Mouse (Mus musculus) bone marrow macrophage, adult 2 months (primary cell): ENCODE measurements around the gene Fbxo2.

Experiments
- CTCF ChIP-seq: IDR thresholded peaks from 2 replicates; pipeline ENCODE4 v1.5.1; 2012; ENCODE audit warnings: low read depth, mild to moderate bottlenecking, low read length, moderate library complexity
- POLR2A ChIP-seq: IDR thresholded peaks from 2 replicates; pipeline ENCODE4 v1.6.1; 2012; ENCODE audit warnings: mild to moderate bottlenecking, low read depth, low read length, borderline replicate concordance

DNA sequence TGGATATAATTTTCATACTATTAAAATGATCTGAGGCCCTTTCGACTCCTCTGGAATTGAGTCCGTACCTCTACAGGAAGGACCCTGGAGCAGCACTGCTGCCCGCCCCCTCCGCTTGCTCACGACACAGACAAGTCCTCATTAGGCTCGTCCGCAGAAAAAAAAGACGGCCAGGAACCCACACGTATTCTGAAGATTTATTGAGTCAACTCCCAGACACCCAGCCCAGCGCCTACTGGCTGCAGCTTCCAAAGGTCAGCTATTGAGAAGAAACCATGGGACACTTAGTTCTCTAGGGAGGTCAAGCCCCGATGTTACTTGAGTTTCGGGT, 20.7 kb upstream of the Fbxo2 start:
- TF ChIP-seq CTCF: no peak
- TF ChIP-seq POLR2A: no peak
